Mouse (Mus musculus): Measurements from ENCODE around the gene Sftpa1.

DNA sequence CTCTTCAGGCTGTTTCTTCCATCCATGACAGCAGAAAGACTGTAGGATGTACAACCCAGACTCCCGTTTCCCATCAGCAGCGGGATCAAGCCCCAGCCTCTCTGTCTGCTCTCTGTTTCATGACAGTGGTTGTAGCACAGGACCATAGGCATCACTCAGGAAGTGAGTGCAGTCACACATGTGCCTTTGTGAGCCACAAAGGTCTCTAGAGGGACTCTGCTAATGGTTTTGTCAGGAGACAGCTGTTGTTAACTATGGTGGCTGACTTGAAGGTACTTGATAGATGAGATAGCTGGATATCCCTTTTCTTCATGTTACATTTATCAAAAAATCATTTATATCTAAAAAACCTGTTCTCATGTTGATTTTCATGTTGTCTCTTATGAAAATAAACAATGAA, 49.2 kb upstream of the Sftpa1 start:
- TF ChIP-seq POLR2A (IDR thresholded peaks at IDR 0.05; ENCODE audit: insufficient read length, low read depth) (no peak), MYOG (IDR thresholded peaks at IDR 0.05; ENCODE audit: control insufficient read depth in 1 of 3, insufficient read depth in 1 of 3, insufficient read length in 2 of 3, low read depth in 2 of 3) (no peak), TCF3 (IDR thresholded peaks at IDR 0.05; ENCODE audit: insufficient read length, low read depth) (no peak), E2F4 (IDR thresholded peaks at IDR 0.05; ENCODE audit: insufficient read depth) (no peak), MAX (IDR thresholded peaks at IDR 0.05; ENCODE audit: low read depth) (no peak), TCF12 (IDR thresholded peaks at IDR 0.05; ENCODE audit: insufficient read depth, poor library complexity, severe bottlenecking) (no peak), MYOD1 (IDR thresholded peaks at IDR 0.05; ENCODE audit: control insufficient read depth in 1 of 3, insufficient read length in 2 of 3, low read depth in 2 of 3) (no peak), POLR2AphosphoS2 (IDR thresholded peaks at IDR 0.05; ENCODE audit: insufficient read length, low read depth) (no peak), SRF (IDR thresholded peaks at IDR 0.05; ENCODE audit: control insufficient read depth, insufficient read length, low read depth) (no peak)

All from myocyte (in vitro differentiated cells).